Mouse (Mus musculus) c-Kit-negative CD71-positive TER-119-positive erythroid progenitor cells, embryonic 14.5 days (primary cell): ENCODE measurements around the gene Dtnb.

Experiments
- DNase-seq: peaks from one replicate; pipeline ENCODE4 v3.0.0-alpha.2; 2013; ENCODE audit warnings: low read depth, low spot score

The Dtnb gene

GRCm38 (mm10) chr12:3773643-3774042 lies 201.5 kb downstream of the Dtnb start:
- DNase-seq, result no peak

GRCm38 (mm10) chr12:3776015-3776414 lies 203.8 kb downstream of the Dtnb start:
- no peak for DNase-seq

GRCm38 (mm10) chr12:3777682-3778081 lies 205.5 kb downstream of the Dtnb start:
- no peak for DNase-seq

- DNase-seq, result no peak
Observed at GRCm38 (mm10) chr12:3778286-3778685, 206.1 kb downstream of the Dtnb start.

GRCm38 (mm10) chr12:3779639-3780038 lies 207.5 kb downstream of the Dtnb start:
- no peak for DNase-seq

- no peak for DNase-seq
Observed at GRCm38 (mm10) chr12:3780405-3780891, 208.3 kb downstream of the Dtnb start.

- no peak for DNase-seq
Observed at GRCm38 (mm10) chr12:3780931-3781471, 208.8 kb downstream of the Dtnb start.

GRCm38 (mm10) chr12:3781482-3781881 lies 209.3 kb downstream of the Dtnb start:
- DNase-seq, result peak; percentile 27

GRCm38 (mm10) chr12:3783196-3783825 lies 211.1 kb downstream of the Dtnb start:
- DNase-seq, result no peak

GRCm38 (mm10) chr12:3784258-3784657 lies 212.1 kb downstream of the Dtnb start:
- DNase-seq, result no peak

GRCm38 (mm10) chr12:3784729-3785128 lies 212.5 kb downstream of the Dtnb start:
- DNase-seq, result no peak

GRCm38 (mm10) chr12:3787041-3787440 lies 214.9 kb downstream of the Dtnb start:
- no peak for DNase-seq

- DNase-seq, result no peak
Observed at GRCm38 (mm10) chr12:3787541-3787940, 215.4 kb downstream of the Dtnb start.

- no peak for DNase-seq
Observed at GRCm38 (mm10) chr12:3788421-3789051, 216.4 kb downstream of the Dtnb start.

- DNase-seq, result no peak
Observed at GRCm38 (mm10) chr12:3789626-3790185, 217.5 kb downstream of the Dtnb start.

GRCm38 (mm10) chr12:3791257-3791656 lies 219.1 kb downstream of the Dtnb start:
- DNase-seq, result no peak

GRCm38 (mm10) chr12:3791732-3792131 lies 219.6 kb downstream of the Dtnb start:
- DNase-seq, result peak; percentile 59

- DNase-seq, result no peak
Observed at GRCm38 (mm10) chr12:3792248-3792647, 220.1 kb downstream of the Dtnb start.

GRCm38 (mm10) chr12:3795569-3795968 lies 223.4 kb downstream of the Dtnb start:
- DNase-seq, result no peak

GRCm38 (mm10) chr12:3799551-3799950 lies 227.4 kb downstream of the Dtnb start:
- no peak for DNase-seq

- no peak for DNase-seq
Observed at GRCm38 (mm10) chr12:3805852-3806251, 233.7 kb downstream of the Dtnb start, which contains the start of gene Dnmt3a. Gene Dnmt3a (plus strand): TSS chr12:3806007.

GRCm38 (mm10) chr12:3806271-3806684 lies 234.1 kb downstream of the Dtnb start:
- DNase-seq, result no peak
